Mouse (Mus musculus) limb, embryonic 11.5 days (tissue): Measurements from ENCODE around the gene Barhl1. TPM values are rescaled to one million over a fixed set of nuclear protein-coding genes. Genes with fewer than 3 reads are reported as not detected.
A peak's percentile ranks its signal among the peaks of the same experiment; 100 is the strongest.

Experiments
- ATAC-seq: fragments of 200-750 bp; cut with Nextera tagmentation; 2 replicates; pipeline ENCODE4 v1.8.0; 2017; ENCODE audit warnings: low read depth; ENCODE audit not compliant: insufficient number of reproducible peaks, low FRiP score, low TSS enrichment
- DNase-seq: peaks from one replicate; pipeline ENCODE4 v3.0.0-alpha.2; 2015; ENCODE audit warnings: low spot score
- H3K27ac ChIP-seq: fragments of 300-500 bp; sonication (generic); replicated peaks from 2 replicates; pipeline ENCODE4 v1.5.1; 2014; ENCODE audit warnings: low read depth, mild to moderate bottlenecking, low read length
- H3K27me3 ChIP-seq: fragments of 300-500 bp; sonication (generic); 2 replicates; pipeline ENCODE4 v1.6.1; 2014; ENCODE audit warnings: mild to moderate bottlenecking, low read length, mixed read lengths; ENCODE audit not compliant: control insufficient read depth, insufficient read depth
- H3K36me3 ChIP-seq: fragments of 300-500 bp; sonication (generic); 2 replicates; pipeline ENCODE4 v1.6.1; 2014; ENCODE audit warnings: mild to moderate bottlenecking, low read length, moderate library complexity, mixed read lengths; ENCODE audit not compliant: control insufficient read depth, insufficient read depth
- H3K4me1 ChIP-seq: fragments of 300-500 bp; sonication (generic); 2 replicates; pipeline ENCODE4 v1.6.1; 2014; ENCODE audit warnings: low read length, mixed read lengths; ENCODE audit not compliant: control insufficient read depth, insufficient read depth
- H3K4me2 ChIP-seq: fragments of 300-500 bp; sonication (generic); 2 replicates; pipeline ENCODE4 v1.6.1; 2014; ENCODE audit warnings: low read depth, mild to moderate bottlenecking, moderate library complexity; ENCODE audit not compliant: severe bottlenecking
- H3K4me3 ChIP-seq: fragments of 300-500 bp; sonication (generic); 2 replicates; pipeline ENCODE4 v1.5.1; 2014; ENCODE audit warnings: low read depth, low read length
- H3K9ac ChIP-seq: fragments of 300-500 bp; sonication (generic); 2 replicates; pipeline ENCODE4 v1.6.1; 2014; ENCODE audit warnings: mild to moderate bottlenecking, low read length
- H3K9me3 ChIP-seq: fragments of 300-500 bp; sonication (generic); 2 replicates; pipeline ENCODE4 v1.6.1; 2016; ENCODE audit warnings: low read length; ENCODE audit not compliant: control insufficient read depth
- WGBS: fragments of 180-500 bp; shearing (Covaris S2); extraction: QIAGEN DNeasy Blood & Tissue Kit; methylation state at CpG from one replicate; pipeline ENCODE4 v1.1.7; 2014; 5-methylcytosine and 5-hydroxymethylcytosine counted together
- polyA plus RNA-seq: library from polyadenylated mRNA; unstranded; fragments of >200 nt; fragmentation: Nextera tagmentation; extraction: Ambion mirVana; gene quantifications from 2 replicates; pipeline ENCODE4 v1.2.1, GENCODE M21; 2014

The Barhl1 gene
- polyA plus RNA-seq, 1 experiment from 2014 or later = not detected

DNA sequence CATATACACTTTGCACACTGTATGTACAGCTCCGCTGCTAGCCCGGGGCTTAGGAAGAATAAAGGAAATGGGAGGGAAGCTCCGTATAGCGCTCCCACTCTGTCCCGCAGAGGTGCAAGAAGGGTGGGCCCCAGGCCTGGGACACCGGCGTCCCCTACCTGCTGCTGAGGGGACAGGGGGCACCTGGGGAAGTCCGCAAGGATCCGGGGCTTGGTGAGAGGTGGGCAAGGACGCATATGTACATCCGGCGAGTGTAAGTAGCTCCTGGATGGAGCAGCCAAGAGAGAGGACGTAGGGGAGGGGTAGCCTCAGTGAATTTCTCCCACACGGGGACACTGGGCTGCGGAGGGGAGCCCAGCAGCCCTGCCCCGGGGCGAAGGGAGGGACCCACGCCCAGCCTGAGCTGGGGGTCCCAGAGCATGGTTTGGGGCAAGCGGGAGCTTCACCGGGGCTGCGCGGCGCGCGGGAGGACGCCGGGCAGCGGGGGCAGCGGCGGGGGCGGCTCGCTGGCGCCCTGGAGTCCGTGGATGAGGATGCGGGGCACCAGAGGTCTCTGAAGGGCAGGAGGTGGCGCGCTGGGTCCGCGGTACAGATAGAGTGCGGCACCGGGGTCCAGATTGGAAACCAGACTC, 7.2 kb downstream of the Barhl1 start:
- Histone ChIP-seq H3K9me3 (no peaks in the 10 kb centered on the region), H3K4me3 (peak overlapping the region; percentile 10; the same call in 1 of the 2 replicates), H3K27ac (no peak overlapping the region), H3K36me3 (no peaks in the 10 kb centered on the region; the same call in 1 of the 2 replicates), H3K27me3 (peaks cover 74% of the 10 kb centered on the region), H3K4me1 (peaks cover 8% of the 10 kb centered on the region), H3K4me2 (no peak overlapping the region), H3K9ac (no peak overlapping the region)
- no peak for ATAC-seq
- DNase-seq = peak; percentile 41
- under 1% methylated on average over 41 of the region's 41 CpGs for WGBS

- under 1% methylated on average over 39 of the region's 39 CpGs for WGBS
- DNase-seq = peak; percentile 46
- H3K4me1 ChIP-seq = peaks cover 8% of the 10 kb centered on the region
- no peaks in the 10 kb centered on the region; the same call in 1 of the 2 replicates for H3K36me3 ChIP-seq
- peaks cover 67% of the 10 kb centered on the region for H3K27me3 ChIP-seq
- H3K4me3 ChIP-seq = no peak overlapping the region
- H3K9ac ChIP-seq = no peak overlapping the region
- no peaks in the 10 kb centered on the region for H3K9me3 ChIP-seq
- no peak for ATAC-seq
- H3K4me2 ChIP-seq = peak overlapping the region; percentile 12; the same call in 1 of the 2 replicates
- no peak overlapping the region for H3K27ac ChIP-seq
Measured at GRCm38 (mm10) chr2:28908389-28909153, 7.9 kb downstream of the Barhl1 start.

DNA sequence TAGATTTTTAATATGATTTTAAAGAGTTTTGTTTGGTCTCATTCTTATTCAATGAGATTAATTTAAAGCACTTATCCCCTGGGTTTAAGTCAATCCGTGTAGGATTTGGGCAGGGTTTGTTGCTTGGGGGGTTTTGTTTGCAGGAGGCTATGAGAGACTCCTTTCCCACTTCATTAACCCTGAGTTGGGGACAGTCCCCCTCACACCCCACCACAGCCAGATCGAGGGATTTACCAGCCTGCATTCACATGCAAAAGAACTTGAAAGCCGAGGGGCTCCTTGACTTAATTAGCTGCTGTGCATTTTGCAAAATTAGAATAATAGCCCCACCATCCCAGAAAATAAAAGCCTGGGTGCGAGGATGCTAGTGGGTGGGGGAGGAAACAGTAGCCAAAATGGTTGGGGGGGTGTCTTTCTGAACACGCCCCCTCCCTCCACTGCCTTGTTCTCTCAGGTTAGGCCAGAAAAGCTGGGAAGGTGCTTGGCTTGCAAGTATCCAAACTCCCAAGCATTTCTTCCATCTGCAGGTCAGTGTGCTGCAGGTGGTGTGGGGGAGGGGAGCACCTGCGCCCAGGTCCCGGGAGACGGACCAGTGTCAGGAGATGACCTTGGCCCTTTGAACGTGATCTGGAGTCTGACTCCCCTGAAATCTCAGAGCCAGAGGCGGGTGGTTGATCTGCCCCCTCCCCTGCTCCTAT, 8.6 kb downstream of the Barhl1 start:
- Histone ChIP-seq H3K27me3 (peaks cover 59% of the 10 kb centered on the region), H3K9me3 (no peaks in the 10 kb centered on the region), H3K9ac (no peak overlapping the region), H3K36me3 (no peaks in the 10 kb centered on the region; the same call in 1 of the 2 replicates), H3K4me3 (no peak overlapping the region), H3K4me1 (peaks cover 8% of the 10 kb centered on the region), H3K27ac (no peak overlapping the region), H3K4me2 (peak overlapping the region; percentile 12; the same call in 1 of the 2 replicates)
- DNase-seq (peak; percentile 45), ATAC-seq (no peak)
- WGBS = 2% methylated on average over 10 of the region's 10 CpGs

- no peak overlapping the region for H3K9ac ChIP-seq
- H3K4me2 ChIP-seq = no peak overlapping the region
- ATAC-seq (no peak), DNase-seq (no peak)
- H3K9me3 ChIP-seq = no peaks in the 10 kb centered on the region
- H3K27ac ChIP-seq = no peak overlapping the region
- H3K4me3 ChIP-seq = no peak overlapping the region
- H3K36me3 ChIP-seq = no peaks in the 10 kb centered on the region; the same call in 1 of the 2 replicates
- peaks cover 8% of the 10 kb centered on the region for H3K4me1 ChIP-seq
- WGBS = 70% methylated on average over 4 of the region's 4 CpGs
- H3K27me3 ChIP-seq = peaks cover 39% of the 10 kb centered on the region
Measured at GRCm38 (mm10) chr2:28905561-28905960, 10.9 kb downstream of the Barhl1 start.

- ATAC-seq = no peak
- Histone ChIP-seq H3K9ac (no peak overlapping the region), H3K4me3 (no peak overlapping the region), H3K27ac (no peak overlapping the region), H3K4me1 (peaks cover 8% of the 10 kb centered on the region), H3K4me2 (no peak overlapping the region), H3K36me3 (no peaks in the 10 kb centered on the region; the same call in 1 of the 2 replicates), H3K27me3 (peaks cover 31% of the 10 kb centered on the region), H3K9me3 (no peaks in the 10 kb centered on the region)
- WGBS = 93% methylated on average over 9 of the region's 9 CpGs
- DNase-seq = no peak
Measured at GRCm38 (mm10) chr2:28904786-28905185, 11.7 kb downstream of the Barhl1 start.

- Histone ChIP-seq H3K27ac (no peak overlapping the region), H3K4me1 (peaks cover 8% of the 10 kb centered on the region), H3K9me3 (no peaks in the 10 kb centered on the region), H3K9ac (no peak overlapping the region), H3K27me3 (peaks cover 22% of the 10 kb centered on the region), H3K4me3 (no peak overlapping the region), H3K36me3 (peaks cover 2% of the 10 kb centered on the region; the same call in 1 of the 2 replicates), H3K4me2 (no peak overlapping the region)
- 90% methylated on average over 5 of the region's 5 CpGs for whole genome bisulfite sequencing
- DNase-seq = no peak
- no peak for ATAC-seq
Measured at GRCm38 (mm10) chr2:28903871-28904270, 12.6 kb downstream of the Barhl1 start.

GRCm38 (mm10) chr2:28902291-28902690, 14.2 kb downstream of the Barhl1 start:
- Histone ChIP-seq H3K9ac (no peak overlapping the region), H3K4me2 (no peak overlapping the region), H3K27ac (no peak overlapping the region), H3K27me3 (peaks cover 9% of the 10 kb centered on the region), H3K4me3 (no peak overlapping the region), H3K36me3 (peaks cover 5% of the 10 kb centered on the region), H3K9me3 (no peaks in the 10 kb centered on the region), H3K4me1 (no peaks in the 10 kb centered on the region)
- ATAC-seq = no peak
- WGBS = 86% methylated on average over 8 of the region's 8 CpGs
- no peak for DNase-seq

DNA sequence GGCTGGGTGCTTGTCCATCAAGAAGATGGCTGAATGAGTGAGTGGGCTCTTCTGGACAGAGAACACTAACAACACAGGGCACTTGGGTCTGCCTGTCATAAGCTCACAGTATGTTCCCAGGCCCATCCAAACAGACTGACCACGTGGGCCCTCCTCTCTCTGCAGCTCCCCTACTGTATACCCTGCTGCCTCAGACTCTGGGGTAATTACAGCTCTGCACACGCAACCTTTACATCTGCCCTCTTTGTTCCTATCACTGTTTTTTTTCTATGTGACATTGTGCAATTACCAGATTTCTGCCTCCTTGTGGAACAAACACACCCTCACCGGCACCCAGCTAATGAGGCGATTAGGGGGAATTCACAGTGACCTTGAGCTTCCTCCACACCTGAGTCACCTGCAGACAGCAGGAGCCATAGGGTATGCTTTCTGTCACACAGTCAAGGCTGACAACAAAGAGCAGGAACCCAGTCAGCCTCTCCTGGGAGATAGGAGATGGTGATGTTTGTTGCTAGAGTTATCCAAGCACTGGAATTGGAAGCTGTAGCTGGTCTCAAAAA, 19.0 kb downstream of the Barhl1 start:
- Histone ChIP-seq H3K27me3 (no peaks in the 10 kb centered on the region), H3K36me3 (peaks cover 15% of the 10 kb centered on the region)

More for the DNA sequence above, 19.0 kb downstream of the Barhl1 start:
- no peaks in the 10 kb centered on the region for H3K9me3 ChIP-seq
- H3K27ac ChIP-seq = no peak overlapping the region
- DNase-seq (no peak), ATAC-seq (no peak)
- WGBS = 81% methylated on average over 4 of the region's 4 CpGs
- H3K4me2 ChIP-seq = no peak overlapping the region
- H3K4me3 ChIP-seq = no peak overlapping the region
- no peaks in the 10 kb centered on the region for H3K4me1 ChIP-seq
- H3K9ac ChIP-seq = no peak overlapping the region
